In genomic region chr15:60475086-60475485, GRCm38 (mm10) we compare ENCODE assay signal across 20 mouse cellular contexts.
"Had no signal": no experiment of that assay in that cellular context is flagged by ENCODE, and none has a peak within 500 bp of the region (broad histone marks: within the 10 kb centered on the region; RNA-seq: fewer than 3 reads in every experiment).

No protein-coding gene starts in this region.

- H3K4me3 ChIP-seq: layer of hippocampus, adult 2 months; limb, embryonic 10.5 days; limb, embryonic 13.5 days; liver, embryonic 12.5 days; liver, embryonic 15.5 days; lung, embryonic 15.5 days; midbrain, embryonic 13.5 days; neural tube, embryonic 12.5 days; neural tube, embryonic 15.5 days had no signal

- H3K4me2 ChIP-seq: limb, embryonic 13.5 days; liver, embryonic 12.5 days; liver, embryonic 15.5 days; lung, embryonic 15.5 days; midbrain, embryonic 13.5 days; neural tube, embryonic 12.5 days; neural tube, embryonic 15.5 days had no signal

- H3K27ac ChIP-seq: kidney, postnatal 0 days; layer of hippocampus, adult 2 months; limb, embryonic 10.5 days; limb, embryonic 13.5 days; liver, embryonic 12.5 days; liver, embryonic 15.5 days; lung, embryonic 15.5 days; midbrain, embryonic 13.5 days; neural tube, embryonic 12.5 days; neural tube, embryonic 15.5 days had no signal

- H3K27me3 ChIP-seq: limb, embryonic 13.5 days; liver, embryonic 12.5 days; liver, embryonic 15.5 days; lung, embryonic 15.5 days; midbrain, embryonic 13.5 days; neural tube, embryonic 12.5 days; neural tube, embryonic 15.5 days had no signal

- H3K4me1 ChIP-seq: limb, embryonic 10.5 days; limb, embryonic 13.5 days; liver, embryonic 12.5 days; liver, embryonic 15.5 days; lung, embryonic 15.5 days; midbrain, embryonic 13.5 days; neural tube, embryonic 12.5 days; neural tube, embryonic 15.5 days had no signal

- H3K9ac ChIP-seq: limb, embryonic 13.5 days; liver, embryonic 12.5 days; liver, embryonic 15.5 days; lung, embryonic 15.5 days; midbrain, embryonic 13.5 days; neural tube, embryonic 12.5 days; neural tube, embryonic 15.5 days had no signal

- H3K9me3 ChIP-seq: limb, embryonic 10.5 days; limb, embryonic 13.5 days; liver, embryonic 12.5 days; liver, embryonic 15.5 days; lung, embryonic 15.5 days; midbrain, embryonic 13.5 days; neural tube, embryonic 12.5 days; neural tube, embryonic 15.5 days had no signal

- H3K36me3 ChIP-seq: limb, embryonic 10.5 days; limb, embryonic 13.5 days; liver, embryonic 12.5 days; liver, embryonic 15.5 days; lung, embryonic 15.5 days; midbrain, embryonic 13.5 days; neural tube, embryonic 12.5 days; neural tube, embryonic 15.5 days had no signal

- ATAC-seq: liver, embryonic 12.5 days; midbrain, embryonic 13.5 days had no signal

- DNase-seq: kidney, adult 2 months; kidney, postnatal 25 days; layer of hippocampus, adult 9-11 months; liver; lung, adult 18-20 months; lung, postnatal 14 days; lung, postnatal 4 days; thymus, adult 18-20 months; thymus, postnatal 14 days; thymus, postnatal 4 days had no signal
